Mouse (Mus musculus) kidney, adult 2 months (tissue): Measurements from ENCODE around the gene Pcyt1b. TPM values are rescaled to one million over a fixed set of nuclear protein-coding genes. Genes with fewer than 3 reads are reported as not detected.

Source experiments
- DNase-seq: peaks from one replicate; pipeline ENCODE4 v3.0.0; 2021
- H3K27ac ChIP-seq: fragments of 200-500 bp; 2 replicates; pipeline ENCODE4 v1.5.1; 2012; ENCODE audit warnings: low read depth, low read length, control low read depth, inconsistent platforms; ENCODE audit not compliant: insufficient read depth
- H3K27me3 ChIP-seq: fragments of 200-500 bp; replicated peaks from 2 replicates; pipeline ENCODE4 v1.6.1; 2012; ENCODE audit warnings: mild to moderate bottlenecking, moderate library complexity, low read length, inconsistent platforms; ENCODE audit not compliant: control insufficient read depth, insufficient read depth
- H3K36me3 ChIP-seq: fragments of 200-500 bp; 2 replicates; pipeline ENCODE4 v1.6.1; 2012; ENCODE audit warnings: mild to moderate bottlenecking, moderate library complexity, low read length, inconsistent platforms; ENCODE audit not compliant: control insufficient read depth, insufficient read depth
- H3K4me1 ChIP-seq: fragments of 200-500 bp; 2 replicates; pipeline ENCODE4 v1.6.1; 2011; ENCODE audit warnings: low read length; ENCODE audit not compliant: control insufficient read depth, insufficient read depth
- H3K4me3 ChIP-seq: fragments of 200-500 bp; 2 replicates; pipeline ENCODE4 v1.5.1; 2011; ENCODE audit warnings: mild to moderate bottlenecking, low read depth, low read length, control low read depth; ENCODE audit not compliant: insufficient read depth
- CTCF ChIP-seq: fragments of 200-500 bp; conservative IDR thresholded peaks from 2 replicates; pipeline ENCODE4 v1.5.1; 2011; ENCODE audit warnings: low read depth, mild to moderate bottlenecking, control low read depth, low read length, moderate library complexity, mixed read lengths; ENCODE audit not compliant: insufficient read depth, insufficient read length
- POLR2A ChIP-seq: fragments of 200-500 bp; IDR thresholded peaks from one replicate; pipeline ENCODE4 v1.6.1; 2011; ENCODE audit warnings: low read depth, low read length, control low read depth
- WGBS: fragments of 180-500 bp; shearing (Covaris S2); methylation state at CpG from one replicate; pipeline ENCODE4 v1.1.7; 2018; 5-methylcytosine and 5-hydroxymethylcytosine counted together
- polyA plus RNA-seq: library from polyadenylated mRNA; depleted of rRNA; stranded (reverse); fragments of >200 nt; gene quantifications from 2 replicates; pipeline ENCODE4 v1.2.3, GENCODE M21; 2012

Pcyt1b gene
- polyA plus RNA-seq, 1 experiment: 0.11 TPM

DNA sequence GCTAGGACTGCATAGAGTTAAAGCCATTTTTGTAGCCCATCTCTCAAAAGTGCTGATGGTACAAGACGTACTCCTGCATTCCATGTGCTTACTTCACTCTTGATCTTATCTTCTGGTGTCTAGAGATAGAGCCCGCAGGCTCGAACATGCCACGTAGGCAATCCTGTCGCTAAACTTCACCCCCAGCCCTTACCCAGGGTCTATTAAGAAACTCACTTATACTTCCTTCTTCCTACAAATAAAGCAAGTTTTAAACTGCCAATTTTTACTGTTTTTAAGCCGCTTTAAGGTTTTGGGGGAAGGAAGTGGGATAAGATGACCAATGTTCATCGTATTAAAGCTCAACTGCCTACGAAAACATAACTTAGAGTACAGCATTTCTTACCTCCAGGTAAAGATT, 36.0 kb downstream of the Pcyt1b start:
- Histone ChIP-seq H3K27ac (no peak overlapping the region), H3K36me3 (no peaks in the 10 kb centered on the region), H3K4me1 (no peaks in the 10 kb centered on the region), H3K27me3 (no peaks in the 10 kb centered on the region), H3K4me3 (no peak overlapping the region)
- no peak for DNase-seq
- TF ChIP-seq POLR2A: no peak
- TF ChIP-seq CTCF: no peak
- 76% methylated on average over 8 of the region's 8 CpGs for WGBS

DNA sequence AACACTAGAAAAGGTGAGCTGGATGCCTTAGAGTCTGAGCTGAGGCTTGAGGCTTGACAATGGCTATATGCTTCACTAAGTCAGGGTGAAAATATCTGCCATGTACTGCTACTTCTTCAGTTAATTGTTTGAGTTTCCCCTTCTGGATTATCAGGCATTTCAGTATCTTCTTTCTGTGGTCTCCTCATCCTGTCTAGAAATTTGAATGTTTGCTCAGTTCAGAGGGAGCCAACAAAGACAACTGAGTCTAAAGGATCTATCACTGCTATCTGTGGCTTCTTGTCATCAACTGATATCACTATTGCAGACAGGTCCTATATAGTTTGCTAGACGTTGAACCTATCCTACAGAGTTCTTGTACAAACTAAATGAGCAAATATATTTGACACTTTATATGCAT, 42.9 kb downstream of the Pcyt1b start:
- TF ChIP-seq POLR2A (no peak), CTCF (no peak)
- Histone ChIP-seq H3K4me3 (no peak overlapping the region), H3K27me3 (no peaks in the 10 kb centered on the region), H3K27ac (no peak overlapping the region), H3K36me3 (no peaks in the 10 kb centered on the region), H3K4me1 (no peaks in the 10 kb centered on the region)
- 64% methylated on average over 1 of the region's 1 CpGs for WGBS
- DNase-seq: no peak

DNA sequence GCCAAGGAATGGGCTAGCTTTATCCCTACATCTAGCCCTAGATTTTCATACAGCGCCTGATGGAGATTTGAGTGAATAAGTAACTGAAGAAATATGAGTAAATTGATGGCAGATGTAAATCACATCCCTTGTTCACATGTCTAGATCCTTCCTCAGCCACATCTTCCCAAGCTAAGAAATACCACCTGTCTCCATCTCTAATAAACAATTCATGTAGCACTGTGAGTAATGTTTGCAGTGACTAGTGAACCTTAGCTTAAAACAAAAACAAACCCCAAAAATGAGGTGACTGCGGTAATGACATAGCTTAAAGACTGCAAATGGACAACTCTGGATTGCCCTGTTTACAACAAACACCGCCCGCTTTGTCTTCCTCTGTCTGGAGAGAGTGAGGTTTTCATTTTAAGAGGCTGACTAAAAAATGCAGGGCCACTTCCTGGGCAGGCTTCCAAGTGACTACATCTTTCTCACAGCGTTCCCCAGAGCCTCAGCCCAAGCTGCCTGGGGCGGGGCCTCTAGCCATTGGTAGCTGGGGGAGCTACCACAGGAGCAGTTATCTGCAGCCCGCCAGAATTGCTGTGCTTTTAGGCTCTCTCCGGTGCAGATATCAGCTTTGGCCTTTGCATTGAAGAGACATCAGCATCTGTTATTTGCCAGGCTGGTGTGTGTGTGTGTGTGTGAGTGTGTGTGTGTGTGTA, 46.0 kb downstream of the Pcyt1b start:
- peak; percentile 18 for DNase-seq
- Histone ChIP-seq H3K4me3 (no peak overlapping the region), H3K27ac (no peak overlapping the region), H3K36me3 (no peaks in the 10 kb centered on the region), H3K4me1 (no peaks in the 10 kb centered on the region), H3K27me3 (no peaks in the 10 kb centered on the region)
- TF ChIP-seq POLR2A (no peak), CTCF (no peak)
- 29% methylated on average over 8 of the region's 8 CpGs for WGBS

DNA sequence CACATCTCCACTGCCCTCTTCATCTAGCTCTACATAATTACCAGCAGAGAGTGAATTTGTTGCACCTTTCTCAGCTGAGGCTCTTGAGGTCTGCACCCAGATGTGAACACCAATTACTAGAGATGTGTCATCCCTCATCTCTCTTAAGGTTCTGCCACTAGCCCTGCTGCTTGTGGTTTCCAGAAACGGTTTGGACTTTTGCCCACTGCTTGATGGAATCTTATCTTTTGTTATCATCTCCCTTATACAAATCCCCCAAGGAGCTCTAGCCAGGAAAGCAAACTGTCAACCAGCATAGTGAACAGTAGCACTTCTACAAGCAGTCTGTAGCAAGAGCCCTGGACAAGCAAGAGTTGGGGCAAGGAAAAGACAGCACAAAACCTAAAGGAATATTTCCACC, 57.9 kb downstream of the Pcyt1b start:
- 36% methylated on average over 1 of the region's 1 CpGs for WGBS
- no peak for DNase-seq
- H3K4me3 ChIP-seq: no peak overlapping the region

DNA sequence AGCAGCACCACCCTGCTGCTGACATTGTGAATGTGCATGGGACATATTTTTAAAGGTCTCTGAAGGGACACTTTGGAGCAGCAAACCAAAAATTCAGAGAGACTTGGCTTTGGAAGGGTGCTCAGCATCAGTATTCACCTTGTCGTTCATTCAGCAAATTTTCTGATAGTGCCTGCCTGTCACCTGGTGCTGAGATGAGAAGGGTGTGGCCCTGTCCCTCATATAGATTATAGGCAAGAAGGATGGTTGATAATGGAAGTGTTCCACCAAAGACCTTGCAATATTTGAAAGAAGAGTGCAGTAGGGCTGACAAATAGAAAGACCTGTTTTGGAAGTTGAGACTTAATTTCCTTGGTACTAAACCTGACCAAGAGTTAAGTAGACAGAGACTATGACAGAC, 74.9 kb downstream of the Pcyt1b start:
- no peaks in the 10 kb centered on the region for H3K27me3 ChIP-seq
- TF ChIP-seq CTCF (no peak), POLR2A (no peak)
- H3K36me3 ChIP-seq: no peaks in the 10 kb centered on the region
- H3K4me3 ChIP-seq: no peak overlapping the region
- no peak overlapping the region for H3K27ac ChIP-seq
- DNase-seq: no peak
- no peaks in the 10 kb centered on the region for H3K4me1 ChIP-seq
- WGBS: 91% methylated on average over 1 of the region's 1 CpGs

More for the DNA sequence above, 57.9 kb downstream of the Pcyt1b start:
- Histone ChIP-seq H3K4me1 (no peaks in the 10 kb centered on the region), H3K36me3 (no peaks in the 10 kb centered on the region), H3K27ac (no peak overlapping the region), H3K27me3 (no peaks in the 10 kb centered on the region)
- no peak for TF ChIP-seq CTCF
- no peak for TF ChIP-seq POLR2A

DNA sequence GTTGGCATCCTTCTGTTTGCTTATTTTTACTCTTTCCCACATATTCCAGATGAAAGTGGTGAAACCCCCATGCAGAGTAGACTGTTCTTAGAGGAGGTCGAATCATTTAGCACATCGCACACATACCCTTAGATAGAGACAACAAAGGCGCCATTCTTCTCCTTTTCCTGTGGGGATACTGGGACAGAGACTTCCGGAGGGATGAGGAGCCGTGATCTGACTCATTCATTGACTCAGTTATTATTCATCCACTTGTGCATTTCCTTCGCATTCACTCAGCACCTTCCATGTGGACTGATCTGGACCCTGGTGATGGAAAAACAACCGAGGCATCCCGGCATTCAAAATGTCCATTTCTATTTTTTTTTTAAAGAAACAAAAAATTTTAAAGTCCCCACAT, 76.2 kb downstream of the Pcyt1b start:
- TF ChIP-seq CTCF: no peak
- no peak for TF ChIP-seq POLR2A
- 94% methylated on average over 8 of the region's 8 CpGs for WGBS

DNA sequence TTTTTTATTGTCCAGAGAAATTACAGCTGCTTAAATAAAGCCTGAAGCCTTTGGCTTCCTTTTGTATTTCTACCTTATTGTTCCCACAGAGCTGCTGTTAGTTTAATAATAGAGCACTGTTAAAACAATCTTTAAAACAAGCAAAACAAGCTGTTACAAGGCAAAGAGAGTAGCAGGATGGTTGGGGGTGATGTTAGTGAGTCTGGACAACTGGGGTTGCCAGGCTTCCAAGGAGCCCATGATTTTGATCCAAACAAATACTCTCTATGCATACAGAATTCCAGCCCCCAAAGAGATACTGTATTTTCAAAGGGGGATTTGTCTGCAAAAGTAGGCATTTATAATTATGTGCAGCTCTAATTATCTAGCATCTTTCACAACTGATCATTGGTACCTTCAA, 77.7 kb downstream of the Pcyt1b start:
- Histone ChIP-seq H3K4me1 (no peaks in the 10 kb centered on the region), H3K36me3 (no peaks in the 10 kb centered on the region), H3K27me3 (no peaks in the 10 kb centered on the region), H3K27ac (no peak overlapping the region), H3K4me3 (no peak overlapping the region)
- TF ChIP-seq POLR2A (no peak), CTCF (no peak)
- DNase-seq: no peak

More for the DNA sequence above, 76.2 kb downstream of the Pcyt1b start:
- DNase-seq: no peak
- no peak overlapping the region for H3K4me3 ChIP-seq
- H3K27me3 ChIP-seq: no peaks in the 10 kb centered on the region
- no peaks in the 10 kb centered on the region for H3K36me3 ChIP-seq
- H3K4me1 ChIP-seq: no peaks in the 10 kb centered on the region
- H3K27ac ChIP-seq: no peak overlapping the region
